Mouse (Mus musculus): ENCODE data around the gene Col11a2.

- TF ChIP-seq CTCF (IDR thresholded peaks at IDR 0.05; ENCODE audit: extremely low read depth, insufficient read depth, insufficient read length, insufficient replicate concordance): no peak
- no peak for TF ChIP-seq POLR2A (IDR thresholded peaks at IDR 0.05; ENCODE audit: low read depth, low read length)
These were observed 2.6 kb upstream of the Col11a2 start for GRCm38 (mm10) chr17:34036647-34037046.
